Mouse (Mus musculus): Measurements from ENCODE around the gene Dpp4. TPM values are rescaled to one million over a fixed set of nuclear protein-coding genes. Genes with fewer than 3 reads are reported as not detected.

The Dpp4 gene
- polyA plus RNA-seq, 1 experiment from 2014 or later, result 0.91 TPM

DNA sequence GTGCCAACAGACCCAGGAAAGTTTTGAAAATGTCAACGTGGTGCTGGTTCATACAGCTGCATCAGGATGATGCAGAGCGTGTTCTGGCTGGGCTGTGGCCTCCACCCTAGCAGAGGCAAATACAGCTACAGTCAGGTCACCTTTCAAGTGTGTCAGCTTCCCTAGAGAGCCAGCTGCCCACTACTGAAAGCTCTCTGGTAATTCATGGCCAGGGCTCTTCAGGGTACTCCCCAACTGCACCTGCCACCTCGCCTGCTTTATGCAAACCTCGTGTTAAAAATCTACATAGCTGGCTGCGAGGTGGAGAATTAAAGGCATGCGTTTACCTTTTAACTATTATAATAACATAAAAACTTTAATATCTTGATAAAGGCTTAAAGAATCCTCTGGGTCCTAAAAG, 67.7 kb downstream of the Dpp4 start:
- Histone ChIP-seq H3K4me2 (replicated peaks) (no peak overlapping the region), H3K9me3 (no peaks in the 10 kb centered on the region)
- 49% methylated on average over 6 of the region's 6 CpGs for WGBS

DNA sequence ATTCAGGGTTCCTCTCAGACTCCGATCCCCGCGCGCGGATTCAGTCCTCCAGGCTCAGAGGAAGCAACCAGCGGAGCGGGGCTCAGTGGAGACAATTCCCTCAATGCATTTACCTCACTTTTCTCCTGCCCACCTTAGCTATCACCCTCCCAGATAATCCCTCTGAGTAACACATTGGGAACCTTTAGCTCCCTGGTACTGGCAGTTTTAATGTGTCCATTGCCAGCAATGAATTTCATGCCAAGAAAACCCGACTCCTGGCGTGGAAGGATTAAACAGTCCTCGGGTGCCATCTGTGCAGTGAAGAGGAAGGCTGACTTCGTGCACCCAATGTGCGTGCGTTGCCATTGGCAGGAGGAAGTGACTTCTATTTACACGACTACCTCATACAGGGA, 70.3 kb downstream of the Dpp4 start:
- H3K4me3 ChIP-seq, result no peak overlapping the region
- no peaks in the 10 kb centered on the region for H3K27me3 ChIP-seq (replicated peaks)
- no peak overlapping the region for H3K27ac ChIP-seq
- H3K9ac ChIP-seq, result no peak overlapping the region
- peak overlapping the region; percentile 32 for H3K4me2 ChIP-seq (replicated peaks)
- WGBS, result 40% methylated on average over 14 of the region's 14 CpGs
- no peaks in the 10 kb centered on the region for H3K36me3 ChIP-seq
- H3K4me1 ChIP-seq, result peaks cover 4% of the 10 kb centered on the region; the same call in 1 of the 2 replicates
- no peak for ATAC-seq (ENCODE audit: low FRiP score, low read depth)
- H3K9me3 ChIP-seq, result no peaks in the 10 kb centered on the region

More for the DNA sequence above, 67.7 kb downstream of the Dpp4 start:
- ATAC-seq (ENCODE audit: low FRiP score, low read depth), result no peak
- Histone ChIP-seq H3K4me3 (no peak overlapping the region), H3K9ac (no peak overlapping the region), H3K27ac (no peak overlapping the region), H3K27me3 (replicated peaks) (no peaks in the 10 kb centered on the region), H3K4me1 (peaks cover 4% of the 10 kb centered on the region; the same call in 1 of the 2 replicates), H3K36me3 (no peaks in the 10 kb centered on the region)

DNA sequence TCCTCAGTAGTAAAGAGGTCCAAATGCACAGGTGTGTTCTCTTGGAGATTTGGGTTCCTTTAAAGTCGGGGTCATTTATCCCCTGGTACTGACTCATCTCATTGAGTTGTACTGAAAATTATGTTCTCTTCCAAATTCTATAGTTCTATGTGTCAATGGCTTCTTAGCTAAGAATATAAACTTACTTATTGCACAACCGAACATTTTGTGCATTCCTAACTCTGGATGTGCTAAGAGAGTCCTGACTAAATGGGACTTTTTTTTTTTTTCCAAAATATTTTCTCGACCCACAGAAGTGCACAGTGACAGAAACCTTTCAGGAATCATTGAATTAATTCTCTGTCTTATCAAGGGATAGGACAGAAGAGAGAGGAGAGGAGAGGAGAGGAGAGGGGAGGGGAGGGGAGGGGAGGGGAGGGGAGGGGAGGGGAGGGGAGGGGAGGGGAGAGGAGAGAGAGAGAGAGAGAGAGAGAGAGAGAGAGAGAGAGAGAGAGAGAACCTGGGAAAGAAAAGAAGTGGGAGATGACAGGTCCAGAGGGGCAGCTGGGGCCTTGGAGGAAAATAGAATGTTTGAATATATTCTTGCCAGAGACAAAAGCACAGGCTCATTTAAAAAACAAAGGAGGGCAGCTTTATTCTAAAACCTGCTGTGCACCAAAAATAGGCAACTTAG, 70.8 kb downstream of the Dpp4 start:
- ATAC-seq (ENCODE audit: low FRiP score, low read depth), result no peak
- Histone ChIP-seq H3K4me3 (no peak overlapping the region), H3K36me3 (no peaks in the 10 kb centered on the region), H3K9me3 (no peaks in the 10 kb centered on the region), H3K9ac (no peak overlapping the region), H3K27me3 (replicated peaks) (no peaks in the 10 kb centered on the region), H3K4me1 (peaks cover 4% of the 10 kb centered on the region; the same call in 1 of the 2 replicates), H3K4me2 (replicated peaks) (peak overlapping the region; percentile 32), H3K27ac (no peak overlapping the region)
- WGBS, result 81% methylated on average over 3 of the region's 3 CpGs

DNA sequence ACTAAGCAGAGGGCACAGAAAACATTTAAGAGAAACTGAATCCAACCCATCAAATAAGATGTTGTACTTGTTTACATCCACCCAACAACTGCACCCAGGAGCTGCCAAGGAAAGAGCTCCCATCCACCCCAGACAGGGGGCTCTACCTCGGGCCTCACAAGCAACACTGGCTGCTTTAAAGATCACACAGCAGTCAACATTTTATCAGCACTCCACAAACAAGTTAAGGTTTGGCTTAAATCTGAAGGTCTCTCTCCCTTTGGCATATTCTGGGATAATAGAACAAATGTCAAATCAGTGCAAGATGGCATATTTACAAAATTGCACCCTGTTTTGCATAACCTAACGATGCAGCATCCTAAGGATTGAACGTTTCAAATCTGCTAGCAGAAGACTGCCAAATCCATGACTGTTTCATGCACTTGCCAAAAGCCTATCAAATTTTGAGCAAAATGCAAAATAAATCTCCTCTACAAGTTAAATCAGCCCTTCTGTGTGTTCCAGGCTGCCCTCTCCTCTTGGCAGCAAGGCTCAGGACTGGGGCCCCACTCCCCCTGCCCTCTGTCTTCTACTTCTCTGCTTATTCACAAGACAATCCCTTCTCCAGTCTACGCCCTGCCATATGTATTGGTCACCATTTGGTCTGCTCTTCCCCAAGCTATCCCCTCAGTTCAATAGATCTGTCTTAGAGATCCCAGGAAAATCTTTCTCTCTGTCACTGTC, 72.6 kb downstream of the Dpp4 start:
- 83% methylated on average over 4 of the region's 4 CpGs for WGBS
- Histone ChIP-seq H3K4me1 (peaks cover 4% of the 10 kb centered on the region; the same call in 1 of the 2 replicates), H3K4me2 (replicated peaks) (no peak overlapping the region), H3K4me3 (no peak overlapping the region), H3K9ac (no peak overlapping the region), H3K27ac (no peak overlapping the region), H3K36me3 (no peaks in the 10 kb centered on the region), H3K27me3 (replicated peaks) (no peaks in the 10 kb centered on the region), H3K9me3 (no peaks in the 10 kb centered on the region)
- no peak for ATAC-seq (ENCODE audit: low FRiP score, low read depth)

DNA sequence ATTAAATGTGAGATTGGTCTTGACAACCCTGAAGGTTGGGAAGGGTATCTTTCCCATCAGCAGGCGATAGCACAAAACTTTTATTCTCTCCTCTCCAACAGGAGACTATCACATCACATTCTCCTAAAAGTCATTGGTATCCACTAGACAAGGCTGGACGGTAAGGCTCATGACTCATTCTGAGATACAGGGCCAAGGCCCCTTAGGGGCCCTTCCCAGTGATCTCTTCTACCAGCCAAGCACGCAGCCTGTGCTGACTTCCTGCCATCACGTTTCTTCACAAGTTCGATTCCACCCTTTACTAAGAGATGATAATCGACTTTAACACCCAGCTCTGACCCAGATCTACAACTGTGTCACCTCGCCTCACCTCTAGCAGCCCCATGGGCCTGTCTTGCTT, 74.9 kb downstream of the Dpp4 start:
- H3K27me3 ChIP-seq (replicated peaks), result no peaks in the 10 kb centered on the region
- H3K4me2 ChIP-seq (replicated peaks), result no peak overlapping the region
- no peaks in the 10 kb centered on the region for H3K9me3 ChIP-seq
- H3K9ac ChIP-seq, result no peak overlapping the region
- peaks cover 4% of the 10 kb centered on the region; the same call in 1 of the 2 replicates for H3K4me1 ChIP-seq
- H3K4me3 ChIP-seq, result no peak overlapping the region
- WGBS, result 89% methylated on average over 7 of the region's 7 CpGs
- ATAC-seq (ENCODE audit: low FRiP score, low read depth), result no peak
- no peaks in the 10 kb centered on the region for H3K36me3 ChIP-seq
- H3K27ac ChIP-seq, result no peak overlapping the region

DNA sequence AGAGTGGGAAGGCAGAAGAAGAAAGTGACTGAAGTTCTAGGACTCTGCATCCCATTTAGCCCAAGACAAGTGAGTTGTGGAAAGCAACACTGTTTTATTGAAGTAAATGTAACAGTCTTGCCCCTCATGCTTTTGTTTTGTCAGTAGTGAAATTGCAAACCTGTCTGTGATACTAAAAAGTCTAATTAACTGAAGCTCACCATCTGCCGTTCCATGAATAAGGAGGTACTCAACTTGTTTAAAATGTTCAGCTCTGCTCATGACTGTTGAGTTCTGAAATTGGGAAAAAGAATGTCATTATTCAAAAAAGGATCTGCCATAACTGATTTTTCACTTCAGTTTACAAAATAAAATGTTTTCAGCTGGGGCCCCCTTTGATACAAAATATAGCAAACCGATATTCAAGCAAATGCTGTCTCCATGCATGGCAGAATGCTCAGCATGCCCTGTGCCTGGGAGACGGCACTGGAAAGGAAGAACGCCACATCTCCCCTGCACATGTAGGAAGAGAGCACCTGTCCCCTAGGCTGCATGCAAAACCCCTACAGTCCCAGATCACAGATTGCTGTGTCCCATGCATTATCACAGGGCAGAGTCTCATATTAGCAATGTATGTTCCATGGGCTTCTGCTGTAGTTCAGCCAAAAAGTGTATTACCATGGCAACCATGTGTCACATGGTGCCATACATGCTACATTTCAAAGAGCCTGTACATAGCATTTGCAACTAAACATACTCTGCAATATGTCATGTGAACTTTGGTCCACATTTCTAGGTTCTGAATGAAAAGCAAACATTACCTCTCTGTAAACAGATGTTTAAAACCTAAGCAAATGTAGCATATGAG, 77.4 kb downstream of the Dpp4 start:
- no peaks in the 10 kb centered on the region for H3K27me3 ChIP-seq (replicated peaks)
- 88% methylated on average over 4 of the region's 4 CpGs for WGBS

DNA sequence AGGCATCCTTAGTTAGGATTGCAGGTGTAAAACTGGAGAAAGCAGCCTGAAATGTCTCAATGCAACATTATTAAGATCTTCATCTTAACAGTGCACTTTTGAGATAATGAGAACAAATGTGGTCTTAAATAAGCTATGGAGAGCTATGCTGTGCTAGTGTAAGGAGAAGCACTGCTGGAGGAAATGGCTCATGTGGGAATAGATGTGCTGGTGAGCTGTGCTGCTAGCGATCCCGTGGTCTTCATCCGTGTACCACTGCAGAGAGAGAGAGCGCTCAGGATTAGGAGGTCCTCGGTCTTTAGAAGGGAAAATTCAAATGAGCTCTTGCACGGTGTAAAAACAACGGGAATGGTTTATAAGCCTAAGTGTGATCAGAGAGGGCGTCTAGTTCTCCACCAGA, 79.6 kb downstream of the Dpp4 start:
- Histone ChIP-seq H3K4me2 (replicated peaks) (no peak overlapping the region), H3K4me1 (no peaks in the 10 kb centered on the region), H3K9ac (no peak overlapping the region), H3K4me3 (no peak overlapping the region), H3K27ac (no peak overlapping the region), H3K27me3 (replicated peaks) (no peaks in the 10 kb centered on the region), H3K36me3 (no peaks in the 10 kb centered on the region), H3K9me3 (no peaks in the 10 kb centered on the region)
- WGBS, result 72% methylated on average over 8 of the region's 8 CpGs
- no peak for ATAC-seq (ENCODE audit: low FRiP score, low read depth)

More for the DNA sequence above, 77.4 kb downstream of the Dpp4 start:
- Histone ChIP-seq H3K36me3 (no peaks in the 10 kb centered on the region), H3K4me1 (no peaks in the 10 kb centered on the region), H3K27ac (no peak overlapping the region), H3K9me3 (no peaks in the 10 kb centered on the region), H3K9ac (no peak overlapping the region), H3K4me3 (no peak overlapping the region), H3K4me2 (replicated peaks) (no peak overlapping the region)
- ATAC-seq (ENCODE audit: low FRiP score, low read depth), result no peak

DNA sequence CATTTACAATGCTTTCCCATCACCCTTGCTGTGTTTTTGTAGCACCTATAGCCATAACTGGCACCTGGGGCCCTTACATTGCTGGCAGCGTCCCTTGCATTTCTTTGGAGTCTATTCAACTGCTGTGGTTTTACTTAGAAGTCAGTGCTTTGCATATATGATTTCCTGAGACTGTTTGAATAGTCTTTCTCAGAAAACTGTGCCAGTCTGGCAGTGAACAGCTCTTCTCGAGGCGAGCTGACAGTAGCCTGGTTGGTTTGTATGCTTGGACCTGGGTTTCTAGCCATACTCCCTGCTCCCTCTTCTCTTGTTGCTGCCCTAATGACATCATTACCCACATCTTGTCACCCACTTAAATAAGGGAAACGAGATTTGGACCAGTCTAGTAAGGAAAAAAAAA, 80.1 kb downstream of the Dpp4 start:
- no peak for ATAC-seq (ENCODE audit: low FRiP score, low read depth)
- H3K36me3 ChIP-seq, result no peaks in the 10 kb centered on the region
- H3K27me3 ChIP-seq (replicated peaks), result no peaks in the 10 kb centered on the region
- WGBS, result 73% methylated on average over 4 of the region's 4 CpGs
- H3K4me1 ChIP-seq, result no peaks in the 10 kb centered on the region
- no peak overlapping the region for H3K9ac ChIP-seq
- no peaks in the 10 kb centered on the region for H3K9me3 ChIP-seq
- H3K4me3 ChIP-seq, result no peak overlapping the region
- H3K27ac ChIP-seq, result no peak overlapping the region
- no peak overlapping the region for H3K4me2 ChIP-seq (replicated peaks)

DNA sequence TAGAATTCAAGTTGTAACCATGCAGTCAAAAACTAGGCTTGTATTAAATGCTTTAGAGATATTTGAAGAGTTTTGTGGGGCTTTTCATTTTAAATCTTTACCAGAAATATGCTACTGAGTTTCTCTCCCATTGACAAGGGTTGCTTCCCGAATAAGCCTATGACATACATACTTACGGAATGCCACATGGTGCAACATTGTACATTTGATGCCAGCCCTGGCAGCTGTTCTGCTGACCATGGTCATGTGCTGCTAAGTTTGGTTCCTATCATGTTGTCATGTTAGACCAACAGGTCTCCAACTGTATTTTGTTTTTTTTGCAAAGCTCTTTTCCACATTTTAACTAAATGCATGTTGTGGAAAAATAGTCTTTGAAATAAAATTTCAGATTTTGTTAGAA, 86.6 kb downstream of the Dpp4 start:
- Histone ChIP-seq H3K27me3 (replicated peaks) (no peaks in the 10 kb centered on the region), H3K36me3 (no peaks in the 10 kb centered on the region), H3K9ac (no peak overlapping the region), H3K9me3 (no peaks in the 10 kb centered on the region), H3K4me3 (no peak overlapping the region), H3K4me2 (replicated peaks) (no peak overlapping the region), H3K4me1 (no peaks in the 10 kb centered on the region), H3K27ac (no peak overlapping the region)
- 94% methylated on average over 2 of the region's 2 CpGs for WGBS
- ATAC-seq (ENCODE audit: low FRiP score, low read depth), result no peak

DNA sequence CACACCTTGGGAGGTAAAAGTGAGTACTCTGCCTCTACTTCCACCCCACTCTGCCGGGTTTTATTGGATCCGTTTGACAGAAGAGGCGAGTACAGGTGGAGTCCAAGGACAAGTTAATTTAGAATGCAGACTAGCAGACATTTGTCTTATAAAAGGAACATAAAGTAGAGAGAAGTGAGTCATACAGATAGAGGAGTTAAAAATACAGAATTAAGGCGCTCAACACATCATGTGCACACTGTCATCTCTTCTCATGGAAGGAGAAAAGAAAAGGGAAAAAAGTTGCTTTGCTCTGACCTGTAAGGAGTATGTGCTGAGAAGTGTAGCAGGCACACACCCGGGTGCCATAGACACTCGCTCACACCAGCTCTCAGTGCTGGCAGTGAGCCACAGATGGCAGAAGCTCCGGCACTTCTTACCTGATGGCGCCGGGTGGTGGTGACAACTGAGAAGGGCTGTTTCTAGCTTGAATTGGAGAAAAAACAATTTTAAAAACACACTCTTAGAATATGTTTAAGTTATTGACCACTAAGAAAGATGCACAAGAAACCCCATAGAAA, 88.9 kb downstream of the Dpp4 start:
- Histone ChIP-seq H3K4me1 (no peaks in the 10 kb centered on the region), H3K4me2 (replicated peaks) (no peak overlapping the region), H3K4me3 (no peak overlapping the region), H3K27ac (no peak overlapping the region), H3K36me3 (no peaks in the 10 kb centered on the region), H3K9ac (no peak overlapping the region), H3K27me3 (replicated peaks) (no peaks in the 10 kb centered on the region), H3K9me3 (no peaks in the 10 kb centered on the region)
- no peak for ATAC-seq (ENCODE audit: low FRiP score, low read depth)
- WGBS, result 86% methylated on average over 9 of the region's 9 CpGs

DNA sequence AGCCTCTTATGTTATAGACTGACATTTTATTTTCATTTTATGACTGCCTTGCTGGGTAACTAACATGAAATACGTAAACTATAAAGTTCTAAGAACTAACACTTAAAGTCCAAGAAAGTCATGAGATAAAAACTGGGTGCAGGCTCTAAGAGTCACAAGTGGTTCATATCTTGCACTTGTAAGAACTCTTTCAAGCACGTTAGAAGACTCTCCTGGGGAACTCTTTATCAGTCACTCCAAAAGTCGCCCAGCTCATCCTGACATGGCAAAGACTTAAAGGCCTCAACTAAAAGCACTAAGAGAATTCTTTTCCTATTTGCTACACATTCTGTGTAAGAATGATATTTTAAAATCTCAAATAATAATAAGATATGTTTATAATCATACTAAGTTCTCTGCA, 92.5 kb downstream of the Dpp4 start:
- H3K4me3 ChIP-seq, result no peak overlapping the region
- no peak overlapping the region for H3K4me2 ChIP-seq (replicated peaks)
- H3K9ac ChIP-seq, result no peak overlapping the region
- no peaks in the 10 kb centered on the region for H3K9me3 ChIP-seq
- H3K4me1 ChIP-seq, result no peaks in the 10 kb centered on the region
- no peak for ATAC-seq (ENCODE audit: low FRiP score, low read depth)
- H3K27me3 ChIP-seq (replicated peaks), result no peaks in the 10 kb centered on the region
- WGBS, result 88% methylated on average over 3 of the region's 3 CpGs
- H3K36me3 ChIP-seq, result no peaks in the 10 kb centered on the region
- H3K27ac ChIP-seq, result no peak overlapping the region

DNA sequence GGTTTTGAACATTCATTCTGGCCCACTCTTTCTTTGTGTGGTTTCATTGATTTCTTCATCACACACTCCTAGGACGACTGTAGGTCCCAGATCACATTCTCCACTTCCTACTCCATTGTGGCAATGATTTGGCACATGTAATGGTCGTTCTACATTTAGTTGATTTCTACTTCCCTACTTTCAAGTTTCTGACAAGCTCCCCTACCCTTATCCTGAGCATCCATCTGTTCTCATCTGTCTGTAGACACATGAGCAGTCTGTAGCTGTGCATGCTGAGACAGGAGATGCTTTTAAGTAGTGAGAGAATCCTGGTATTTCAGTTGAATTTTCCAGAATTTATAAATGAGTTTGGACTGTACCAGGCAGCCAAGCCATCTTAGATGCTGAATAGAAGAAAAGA, 95.1 kb downstream of the Dpp4 start:
- Histone ChIP-seq H3K4me1 (no peaks in the 10 kb centered on the region), H3K27ac (no peak overlapping the region), H3K27me3 (replicated peaks) (no peaks in the 10 kb centered on the region), H3K9me3 (no peaks in the 10 kb centered on the region), H3K4me2 (replicated peaks) (no peak overlapping the region), H3K36me3 (no peaks in the 10 kb centered on the region), H3K9ac (no peak overlapping the region), H3K4me3 (no peak overlapping the region)
- no peak for ATAC-seq (ENCODE audit: low FRiP score, low read depth)
- WGBS, result 71% methylated on average over 2 of the region's 2 CpGs
